Mouse (Mus musculus) testis, adult 2 months (tissue): ENCODE results near the gene Sash3. TPM values are rescaled to one million over a fixed set of nuclear protein-coding genes. Genes with fewer than 3 reads are reported as not detected.

ENCODE experiments used
- H3K27ac ChIP-seq: fragments of 200-500 bp; 2 replicates; pipeline ENCODE4 v1.5.1; 2012; ENCODE audit warnings: low read depth, low read length; ENCODE audit not compliant: control insufficient read depth, insufficient read depth
- H3K27me3 ChIP-seq: fragments of 200-500 bp; 2 replicates; pipeline ENCODE4 v1.6.1; 2012; ENCODE audit warnings: mild to moderate bottlenecking, low read length, moderate library complexity; ENCODE audit not compliant: control insufficient read depth, insufficient read depth
- H3K36me3 ChIP-seq: fragments of 200-500 bp; 2 replicates; pipeline ENCODE4 v1.6.1; 2012; ENCODE audit warnings: mild to moderate bottlenecking, low read length; ENCODE audit not compliant: control insufficient read depth, insufficient read depth
- H3K4me1 ChIP-seq: fragments of 200-500 bp; 2 replicates; pipeline ENCODE4 v1.6.1; 2012; ENCODE audit warnings: low read length; ENCODE audit not compliant: control insufficient read depth, insufficient read depth
- H3K4me3 ChIP-seq: fragments of 200-500 bp; 2 replicates; pipeline ENCODE4 v1.5.1; 2012; ENCODE audit warnings: low read depth, mild to moderate bottlenecking, low read length, moderate library complexity, mixed read lengths; ENCODE audit not compliant: control insufficient read depth
- CTCF ChIP-seq: fragments of 200-500 bp; IDR thresholded peaks from 2 replicates; pipeline ENCODE4 v1.5.1; 2012; ENCODE audit warnings: low read depth, mild to moderate bottlenecking, inconsistent platforms, low read length, moderate library complexity; ENCODE audit not compliant: control insufficient read depth, insufficient read depth, insufficient replicate concordance
- POLR2A ChIP-seq: fragments of 200-500 bp; IDR thresholded peaks from 2 replicates; pipeline ENCODE4 v1.6.1; 2012; ENCODE audit warnings: low read depth, mild to moderate bottlenecking, inconsistent platforms, low read length, moderate library complexity; ENCODE audit not compliant: control insufficient read depth
- polyA plus RNA-seq: library from polyadenylated mRNA; depleted of rRNA; stranded (reverse); fragments of >200 nt; gene quantifications from 2 replicates; pipeline ENCODE4 v1.2.3, GENCODE M21; 2012

Sash3 gene
- polyA plus RNA-seq, 1 experiment = 0.75 TPM

DNA sequence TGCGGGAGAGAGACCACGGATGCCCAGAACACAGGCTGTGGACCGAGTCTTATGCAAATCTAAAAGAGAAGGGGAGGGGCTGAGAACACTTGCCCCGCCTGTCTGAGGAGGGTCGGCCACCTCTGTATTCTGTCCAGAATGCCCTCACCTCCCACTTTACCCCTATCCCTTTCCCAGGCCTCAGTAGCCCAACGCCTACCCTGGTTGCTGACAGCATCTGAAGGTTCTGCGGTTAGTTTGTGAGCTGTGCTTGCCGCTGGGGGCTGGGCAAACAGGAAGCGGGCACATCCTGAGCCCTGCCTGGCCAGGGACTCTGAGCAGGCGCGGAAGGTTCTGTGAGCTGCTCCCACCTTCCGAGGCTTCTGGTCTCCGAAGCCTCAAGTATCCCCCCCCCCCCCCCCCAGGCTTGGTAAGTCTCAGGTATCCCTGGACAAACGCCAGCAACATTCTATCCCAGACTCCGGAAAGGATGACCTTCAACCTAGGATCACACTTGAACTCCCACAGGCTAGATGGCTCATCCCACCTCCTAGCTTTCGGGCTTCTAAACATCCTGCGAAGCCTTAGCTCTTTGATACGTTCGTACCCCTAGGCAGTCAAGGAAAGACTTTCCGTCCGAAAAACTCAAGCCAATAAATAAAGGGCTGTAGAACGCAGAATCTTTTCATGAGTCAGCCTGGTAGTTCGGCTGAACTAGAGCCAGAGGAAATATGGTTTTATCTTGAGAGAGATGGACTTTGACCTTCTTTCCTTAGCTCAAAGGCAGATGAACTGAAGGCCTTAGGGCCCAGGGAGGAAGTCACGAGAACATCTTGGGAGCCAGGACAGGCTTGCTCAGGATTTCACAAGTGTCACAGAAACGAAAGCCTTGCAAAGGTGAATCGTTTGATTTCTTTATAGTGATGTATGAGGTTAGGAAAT, 2.6 kb upstream of the Sash3 start:
- TF ChIP-seq CTCF (no peak), POLR2A (no peak)
- Histone ChIP-seq H3K4me3 (peak overlapping the region; percentile 35), H3K4me1 (peaks cover 2% of the 10 kb centered on the region; the same call in 1 of the 2 replicates), H3K27me3 (no peaks in the 10 kb centered on the region), H3K36me3 (no peaks in the 10 kb centered on the region), H3K27ac (no peak overlapping the region)

DNA sequence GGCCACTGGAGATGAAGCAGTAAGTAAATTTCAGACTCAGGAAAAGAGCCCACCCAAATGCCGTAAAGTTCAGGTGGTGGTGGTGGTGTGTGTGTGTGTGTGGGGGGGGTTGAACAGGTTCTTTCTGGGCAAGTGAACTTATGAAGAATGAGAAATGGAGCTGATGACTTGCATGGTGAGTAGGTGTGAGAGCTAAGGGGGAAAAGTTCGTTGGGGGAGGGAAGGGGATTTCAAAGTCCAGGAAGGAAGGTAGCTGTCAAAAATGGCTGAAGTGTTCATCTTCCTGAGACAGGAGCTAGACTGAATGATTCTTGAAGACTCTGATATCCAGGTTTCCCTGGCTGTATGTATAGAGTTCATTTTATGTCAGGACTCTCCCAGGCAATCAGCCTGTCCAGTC, 990 bp downstream of the Sash3 start:
- TF ChIP-seq CTCF (no peak), POLR2A (no peak)
- Histone ChIP-seq H3K36me3 (no peaks in the 10 kb centered on the region), H3K27ac (no peak overlapping the region), H3K4me3 (no peak overlapping the region), H3K4me1 (peaks cover 2% of the 10 kb centered on the region; the same call in 1 of the 2 replicates), H3K27me3 (no peaks in the 10 kb centered on the region)

DNA sequence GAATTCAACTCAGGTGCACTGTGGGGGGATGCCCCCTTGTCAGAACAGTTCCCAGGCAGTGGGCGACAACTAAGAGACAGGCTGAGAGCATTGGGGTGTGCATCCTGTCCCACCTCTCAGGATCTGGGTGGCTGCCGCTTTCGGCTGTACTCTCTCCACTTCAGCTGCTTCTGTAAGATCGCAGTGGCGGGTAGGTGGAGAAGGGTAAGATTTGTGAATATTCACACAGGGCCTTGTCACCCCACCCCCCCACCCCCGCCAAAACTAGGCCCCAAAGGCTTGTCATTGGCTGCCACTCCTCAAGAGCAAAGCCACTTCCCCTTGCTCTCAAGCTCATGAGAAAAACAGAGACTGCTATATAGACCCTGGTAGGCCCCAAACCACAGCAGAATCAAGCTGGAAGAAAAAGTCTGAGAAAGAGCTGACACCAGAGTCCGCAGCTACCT, 1.5 kb downstream of the Sash3 start:
- TF ChIP-seq CTCF (no peak), POLR2A (no peak)
- Histone ChIP-seq H3K27me3 (no peaks in the 10 kb centered on the region), H3K4me1 (peaks cover 2% of the 10 kb centered on the region; the same call in 1 of the 2 replicates), H3K27ac (no peak overlapping the region), H3K4me3 (no peak overlapping the region), H3K36me3 (no peaks in the 10 kb centered on the region)

DNA sequence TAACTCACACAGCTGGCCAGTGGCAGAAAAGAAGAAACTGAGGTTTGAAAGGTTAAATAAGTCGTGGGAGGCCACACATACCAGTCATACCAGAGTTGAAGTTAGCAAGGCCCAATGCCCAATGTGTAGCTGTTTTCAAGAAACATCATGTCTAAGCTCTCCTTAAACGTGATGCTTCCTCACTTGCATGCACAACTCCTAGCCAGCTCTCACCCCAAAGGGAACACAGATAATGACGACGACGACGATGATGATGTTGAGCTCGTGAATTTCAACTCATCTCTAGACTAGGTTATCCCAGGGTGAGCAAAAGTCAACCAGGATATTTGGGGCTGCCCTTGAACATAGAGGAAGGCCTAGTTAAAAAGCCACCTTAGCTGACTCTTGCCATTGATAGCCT, 5.9 kb downstream of the Sash3 start:
- H3K36me3 ChIP-seq = no peaks in the 10 kb centered on the region
- H3K4me3 ChIP-seq = no peak overlapping the region
- no peaks in the 10 kb centered on the region for H3K4me1 ChIP-seq
- no peaks in the 10 kb centered on the region for H3K27me3 ChIP-seq
- TF ChIP-seq POLR2A (no peak), CTCF (no peak)
- no peak overlapping the region for H3K27ac ChIP-seq

DNA sequence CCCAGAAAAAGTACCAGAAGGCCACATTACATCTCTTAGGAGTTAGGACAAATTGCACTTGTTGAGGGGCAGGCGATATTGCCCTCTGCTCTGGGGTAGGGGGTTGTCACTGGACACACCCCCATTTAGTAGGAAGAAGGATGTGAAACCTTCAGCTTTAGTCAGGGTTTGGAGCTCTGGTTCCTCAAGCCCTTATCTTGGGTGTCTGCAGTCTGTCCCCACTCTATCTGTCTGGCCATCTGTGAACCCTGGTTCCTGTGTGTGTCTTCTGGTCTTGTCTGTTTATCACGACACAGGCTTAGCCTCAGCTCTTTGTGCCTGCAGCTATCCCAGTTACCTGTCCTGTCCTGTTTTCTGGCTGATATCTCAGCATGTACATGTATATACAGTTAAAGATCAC, 7.2 kb downstream of the Sash3 start:
- Histone ChIP-seq H3K4me1 (no peaks in the 10 kb centered on the region), H3K4me3 (no peak overlapping the region), H3K36me3 (no peaks in the 10 kb centered on the region), H3K27me3 (no peaks in the 10 kb centered on the region), H3K27ac (no peak overlapping the region)
- TF ChIP-seq POLR2A (no peak), CTCF (no peak)

DNA sequence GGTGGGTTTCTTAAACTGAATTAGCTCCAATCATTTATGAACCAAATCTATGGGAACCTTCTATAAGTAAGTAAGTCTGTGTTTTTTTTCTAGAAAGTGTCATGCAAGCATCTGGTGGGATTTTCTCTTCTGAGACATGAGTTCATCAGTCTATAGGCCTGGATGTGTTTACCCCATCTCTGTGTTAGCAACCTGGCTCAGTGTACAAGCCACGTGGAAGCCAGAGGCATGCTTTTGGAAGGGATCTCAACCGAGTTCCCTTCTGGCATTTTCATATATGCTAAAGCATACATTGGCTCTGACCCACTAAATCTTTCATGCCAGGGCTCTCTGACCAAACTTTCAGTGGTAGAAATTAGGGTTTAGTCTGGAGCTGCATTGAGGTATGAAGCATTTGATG, 7.7 kb downstream of the Sash3 start:
- TF ChIP-seq POLR2A (no peak), CTCF (no peak)
- Histone ChIP-seq H3K36me3 (no peaks in the 10 kb centered on the region), H3K4me3 (no peak overlapping the region), H3K27me3 (no peaks in the 10 kb centered on the region), H3K27ac (no peak overlapping the region), H3K4me1 (no peaks in the 10 kb centered on the region)

DNA sequence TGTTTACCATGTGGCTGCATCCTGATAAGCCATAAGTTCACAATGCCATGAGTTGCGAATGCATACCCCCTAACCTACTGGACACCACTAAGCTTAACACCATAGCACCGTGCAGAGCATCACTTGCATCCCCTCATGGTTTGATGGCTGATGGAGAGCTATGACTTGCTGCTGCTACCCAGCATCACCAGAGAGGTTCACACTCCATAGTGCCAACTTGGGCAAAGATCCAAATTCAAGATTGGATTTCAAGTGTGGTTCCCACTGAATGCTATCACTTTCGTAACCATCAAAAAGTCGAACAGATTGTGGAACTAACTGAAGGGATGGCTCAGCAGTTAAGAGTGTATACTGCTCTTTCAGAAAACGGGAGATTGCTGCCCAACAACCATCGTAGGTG, 9.3 kb downstream of the Sash3 start:
- Histone ChIP-seq H3K4me1 (no peaks in the 10 kb centered on the region), H3K36me3 (no peaks in the 10 kb centered on the region), H3K4me3 (no peak overlapping the region), H3K27me3 (no peaks in the 10 kb centered on the region), H3K27ac (no peak overlapping the region)
- TF ChIP-seq CTCF (no peak), POLR2A (no peak)
